Mouse (Mus musculus) small intestine, adult 2 months (tissue): ENCODE results near the gene Plekhm1. TPM values are rescaled to one million over a fixed set of nuclear protein-coding genes. Genes with fewer than 3 reads are reported as not detected.

Source experiments
- H3K27ac ChIP-seq: fragments of 200-500 bp; 2 replicates; pipeline ENCODE4 v1.5.1; 2012; ENCODE audit warnings: low read depth, low read length, control low read depth, inconsistent platforms; ENCODE audit not compliant: insufficient read depth
- H3K27me3 ChIP-seq: fragments of 200-500 bp; 2 replicates; pipeline ENCODE4 v1.6.1; 2012; ENCODE audit warnings: mild to moderate bottlenecking, moderate library complexity, low read length, inconsistent platforms; ENCODE audit not compliant: control insufficient read depth, insufficient read depth
- H3K36me3 ChIP-seq: fragments of 200-500 bp; 2 replicates; pipeline ENCODE4 v1.6.1; 2012; ENCODE audit warnings: mild to moderate bottlenecking, low read length, control low read depth, inconsistent platforms; ENCODE audit not compliant: control insufficient read depth, insufficient read depth
- H3K4me1 ChIP-seq: fragments of 200-500 bp; 2 replicates; pipeline ENCODE4 v1.6.1; 2012; ENCODE audit warnings: low read length, inconsistent platforms, mixed read lengths; ENCODE audit not compliant: control insufficient read depth, insufficient read depth, insufficient read length
- H3K4me3 ChIP-seq: fragments of 200-500 bp; 2 replicates; pipeline ENCODE4 v1.5.1; 2012; ENCODE audit warnings: low read depth, mild to moderate bottlenecking, control low read depth, inconsistent platforms, low read length, moderate library complexity
- CTCF ChIP-seq: fragments of 200-500 bp; IDR thresholded peaks from 2 replicates; pipeline ENCODE4 v1.5.1; 2012; ENCODE audit warnings: low read depth, mild to moderate bottlenecking, control low read depth, inconsistent platforms, low read length, moderate library complexity, mixed read lengths; ENCODE audit not compliant: insufficient replicate concordance, insufficient read length; ENCODE audit errors: extremely low read depth
- POLR2A ChIP-seq: fragments of 200-500 bp; IDR thresholded peaks from 2 replicates; pipeline ENCODE4 v1.6.1; 2012; ENCODE audit warnings: low read depth, mild to moderate bottlenecking, control low read depth, inconsistent platforms, low read length, moderate library complexity
- WGBS: fragments of 180-500 bp; shearing (Covaris S2); methylation state at CpG from one replicate; pipeline ENCODE4 v1.1.7; 2018; 5-methylcytosine and 5-hydroxymethylcytosine counted together
- polyA plus RNA-seq: library from polyadenylated mRNA; depleted of rRNA; stranded (reverse); fragments of >200 nt; gene quantifications from 2 replicates; pipeline ENCODE4 v1.2.3, GENCODE M21; 2012

Plekhm1 gene
- polyA plus RNA-seq, 1 experiment = 16.6 TPM

DNA sequence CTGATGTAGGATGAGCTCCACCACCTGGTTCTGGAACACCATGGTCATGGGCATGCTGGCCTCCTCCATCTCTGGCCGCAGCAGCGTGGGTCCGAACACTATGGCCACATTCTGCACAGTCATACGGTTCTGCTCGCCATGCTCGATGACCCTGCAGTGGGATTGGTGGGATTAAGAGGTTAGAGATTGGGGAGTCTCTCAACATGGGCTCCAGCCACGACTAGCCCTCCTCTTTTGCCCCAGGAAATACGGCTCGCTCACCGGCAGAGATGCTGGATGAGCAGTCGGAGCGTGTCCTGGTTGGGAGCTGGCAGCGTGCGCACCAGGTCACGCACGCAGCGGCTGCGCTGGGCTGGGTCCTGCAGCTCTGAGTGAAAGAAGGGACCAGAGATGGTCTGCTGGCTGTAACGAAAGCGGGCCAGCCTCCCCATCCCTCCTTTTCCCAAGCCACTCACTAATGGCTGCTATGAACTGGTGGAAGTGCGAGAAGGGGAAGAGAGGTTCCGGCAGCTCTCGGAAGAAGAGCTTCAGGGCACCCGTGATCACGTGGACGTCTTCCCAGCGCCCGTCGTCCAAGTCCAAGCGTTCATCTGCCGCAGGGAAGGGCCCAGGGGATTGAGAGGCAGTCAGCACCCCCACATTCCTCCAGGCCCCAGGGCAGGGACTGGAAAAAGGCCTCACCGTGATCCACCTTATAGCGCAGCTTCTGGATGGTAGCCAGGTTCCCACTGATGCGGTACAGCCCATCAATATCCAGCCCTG is 79.4 kb downstream of the Plekhm1 start:
- 81% methylated on average over 34 of the region's 34 CpGs for WGBS
- no peak for TF ChIP-seq POLR2A
- no peak for TF ChIP-seq CTCF
- H3K4me3 ChIP-seq = peak overlapping the region; percentile 6

DNA sequence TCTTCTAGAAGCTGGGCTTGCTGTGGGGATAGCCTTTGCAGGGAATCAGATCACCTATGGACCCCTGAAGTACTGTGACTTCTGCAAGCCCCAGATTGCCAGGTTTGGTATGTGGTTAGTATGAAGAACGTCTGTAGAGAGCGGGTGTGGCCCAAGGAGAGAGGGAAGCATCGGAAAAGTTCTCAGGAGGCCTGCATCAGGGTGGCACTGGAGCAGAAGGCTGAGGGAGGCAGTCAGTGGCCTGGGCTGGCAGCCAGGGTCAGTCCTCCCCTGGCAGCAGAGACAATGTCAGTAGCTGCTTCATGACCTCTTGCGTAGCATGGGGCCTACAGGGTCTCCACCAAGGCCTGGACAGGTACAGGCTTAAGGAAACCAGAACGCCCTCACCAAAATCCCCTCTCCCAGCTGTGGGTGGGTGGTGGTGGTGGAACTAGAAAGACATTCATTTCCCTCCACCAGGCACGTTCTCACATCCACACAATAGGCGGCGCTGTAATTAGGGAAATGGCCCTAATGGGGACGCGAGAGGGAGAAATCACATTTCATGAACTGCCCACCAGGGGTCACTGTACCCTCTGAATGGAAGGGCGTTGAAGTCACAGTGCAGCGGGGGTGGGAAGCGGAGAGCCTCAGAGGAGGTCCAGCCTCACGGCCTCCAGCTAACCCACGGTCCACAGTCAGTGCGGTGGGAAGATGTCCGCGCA is 80.1 kb downstream of the Plekhm1 start:
- WGBS = 49% methylated on average over 18 of the region's 18 CpGs
- H3K36me3 ChIP-seq = peaks cover 46% of the 10 kb centered on the region
- no peak overlapping the region for H3K27ac ChIP-seq
- H3K4me1 ChIP-seq = peaks cover 3% of the 10 kb centered on the region; the same call in 1 of the 2 replicates
- TF ChIP-seq CTCF (peak; percentile 93; the same call in 1 of the 2 replicates), POLR2A (no peak; the same call in 1 of the 2 replicates)
- no peaks in the 10 kb centered on the region for H3K27me3 ChIP-seq
- H3K4me3 ChIP-seq = peak overlapping the region; percentile 6

More for the DNA sequence above, 79.4 kb downstream of the Plekhm1 start:
- Histone ChIP-seq H3K36me3 (peaks cover 51% of the 10 kb centered on the region), H3K27me3 (no peaks in the 10 kb centered on the region), H3K27ac (no peak overlapping the region), H3K4me1 (peaks cover 3% of the 10 kb centered on the region; the same call in 1 of the 2 replicates)

DNA sequence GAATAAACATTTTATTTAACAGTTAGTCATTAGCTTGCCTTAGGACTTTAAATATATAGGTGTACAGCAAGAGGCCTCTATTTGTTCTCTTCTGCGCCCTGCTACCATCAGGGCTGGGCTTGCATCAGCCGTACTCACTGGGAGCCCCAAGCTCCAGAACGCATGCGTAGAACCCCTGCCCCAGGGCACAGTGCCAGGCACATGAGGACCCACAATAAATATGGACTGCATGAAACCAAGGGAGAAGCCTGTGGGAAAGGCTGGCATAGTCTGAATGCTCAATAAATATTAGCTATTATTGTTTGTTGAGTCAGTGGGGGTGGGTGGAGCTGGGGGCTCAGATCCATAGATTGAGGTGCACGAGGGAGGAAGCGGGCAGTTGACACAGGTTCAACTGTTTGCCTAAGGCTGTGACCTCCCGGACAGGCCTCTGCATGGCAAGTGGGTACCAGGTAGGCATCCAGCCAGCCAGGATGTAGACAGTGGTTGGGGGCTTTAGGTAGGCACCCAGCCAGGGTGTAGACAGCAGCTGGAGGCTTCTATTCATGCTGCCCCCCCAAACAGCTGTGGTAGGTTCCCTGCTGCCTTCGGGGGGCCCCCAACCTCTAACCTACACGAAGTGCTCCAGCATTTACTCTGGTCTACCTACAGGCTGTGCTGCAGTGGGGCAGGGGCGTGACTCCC is 80.8 kb downstream of the Plekhm1 start:
- H3K27ac ChIP-seq = no peak overlapping the region
- peaks cover 39% of the 10 kb centered on the region for H3K36me3 ChIP-seq
- peaks cover 3% of the 10 kb centered on the region; the same call in 1 of the 2 replicates for H3K4me1 ChIP-seq
- 91% methylated on average over 10 of the region's 10 CpGs for WGBS
- no peaks in the 10 kb centered on the region for H3K27me3 ChIP-seq
- no peak overlapping the region for H3K4me3 ChIP-seq
- no peak for TF ChIP-seq POLR2A
- no peak for TF ChIP-seq CTCF

DNA sequence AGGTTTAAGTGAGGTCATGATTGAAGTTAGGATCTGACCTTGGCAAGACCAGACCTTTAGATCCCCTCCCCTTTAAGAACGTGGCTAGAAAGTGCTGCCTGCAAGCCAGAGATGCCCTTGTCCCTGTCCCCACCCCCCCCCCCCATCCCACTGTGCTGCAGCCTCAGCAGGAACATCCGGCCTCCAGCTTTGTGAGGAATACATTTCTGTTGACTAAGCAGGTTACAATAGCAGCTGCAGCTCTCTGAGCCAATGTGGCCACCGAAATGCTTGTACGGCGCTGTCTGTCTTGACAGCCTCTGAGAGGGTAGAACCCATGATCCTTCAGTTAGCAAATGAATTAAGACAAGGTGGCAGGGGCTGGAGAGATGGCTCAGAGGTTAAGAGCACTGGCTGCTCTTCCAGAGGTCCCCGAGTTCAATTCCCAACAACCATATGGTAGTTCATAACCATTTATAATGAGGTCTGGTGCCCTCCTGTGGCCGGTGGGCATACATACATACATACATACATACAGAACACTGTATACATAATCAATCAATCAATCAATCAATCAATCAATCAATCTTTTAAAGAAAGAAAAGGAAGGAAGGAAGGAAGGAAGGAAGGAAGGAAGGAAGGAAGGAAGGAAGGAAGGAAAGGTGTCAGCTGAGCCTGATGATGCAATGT is 81.7 kb downstream of the Plekhm1 start:
- H3K4me3 ChIP-seq = no peak overlapping the region
- TF ChIP-seq CTCF (no peak), POLR2A (no peak)
- peaks cover 34% of the 10 kb centered on the region for H3K36me3 ChIP-seq
- no peaks in the 10 kb centered on the region; the same call in 1 of the 2 replicates for H3K27me3 ChIP-seq
- no peak overlapping the region for H3K27ac ChIP-seq
- 84% methylated on average over 7 of the region's 7 CpGs for WGBS
- peaks cover 3% of the 10 kb centered on the region; the same call in 1 of the 2 replicates for H3K4me1 ChIP-seq

DNA sequence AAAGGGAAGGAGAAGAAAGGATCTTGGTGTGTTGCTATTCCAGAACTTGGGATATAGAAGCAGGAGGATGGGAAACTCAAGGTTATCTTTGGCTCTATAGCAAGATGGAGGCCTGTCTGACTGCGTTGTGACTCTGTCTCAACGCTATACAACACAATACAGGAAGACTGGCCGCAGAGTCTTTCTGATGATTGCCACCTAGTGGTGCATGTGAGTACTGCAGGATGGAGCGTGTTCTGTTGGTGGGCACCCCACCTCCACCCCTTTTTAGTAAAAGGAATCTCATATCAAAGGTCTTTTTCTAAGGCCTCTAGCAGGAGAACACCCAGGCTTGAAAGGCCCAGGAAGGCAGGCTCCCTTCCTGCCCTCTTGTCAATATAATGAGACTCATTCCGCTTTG is 85.5 kb downstream of the Plekhm1 start:
- 16% methylated on average over 5 of the region's 5 CpGs for WGBS
- H3K4me1 ChIP-seq = no peaks in the 10 kb centered on the region
- H3K27ac ChIP-seq = no peak overlapping the region
- H3K27me3 ChIP-seq = no peaks in the 10 kb centered on the region; the same call in 1 of the 2 replicates
- TF ChIP-seq CTCF = peak; percentile 78; the same call in 1 of the 2 replicates
- TF ChIP-seq POLR2A = no peak
- peaks cover 5% of the 10 kb centered on the region; the same call in 1 of the 2 replicates for H3K36me3 ChIP-seq
- no peak overlapping the region for H3K4me3 ChIP-seq

DNA sequence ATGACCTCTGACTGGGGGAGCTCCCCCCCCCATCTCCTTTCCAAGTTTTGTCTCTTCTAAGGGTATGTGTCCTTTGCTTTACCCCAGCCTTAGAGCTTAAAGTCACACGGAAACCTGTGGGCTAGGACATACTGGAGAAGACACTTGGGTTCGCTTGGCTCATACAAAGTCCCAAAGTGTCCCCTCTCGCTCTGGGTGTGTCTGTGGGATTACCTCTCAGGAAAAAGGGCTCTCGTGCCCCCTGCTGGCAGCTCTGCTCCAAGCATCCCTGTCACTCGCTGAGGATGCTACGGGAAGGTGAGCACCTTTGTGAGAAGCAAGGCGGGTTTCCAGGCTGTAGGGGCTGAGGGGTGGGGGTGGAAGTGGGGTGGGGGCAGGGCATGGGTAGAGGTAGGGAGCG is 87.3 kb downstream of the Plekhm1 start:
- H3K27me3 ChIP-seq = no peaks in the 10 kb centered on the region; the same call in 1 of the 2 replicates
- peaks cover 2% of the 10 kb centered on the region; the same call in 1 of the 2 replicates for H3K4me1 ChIP-seq
- no peaks in the 10 kb centered on the region for H3K36me3 ChIP-seq
- WGBS = 4% methylated on average over 8 of the region's 8 CpGs
- H3K4me3 ChIP-seq = no peak overlapping the region
- H3K27ac ChIP-seq = no peak overlapping the region
- TF ChIP-seq POLR2A (no peak), CTCF (peak; percentile 87; the same call in 1 of the 2 replicates)
